Mouse (Mus musculus): ENCODE measurements around the gene Dock3. TPM values are rescaled to one million over a fixed set of nuclear protein-coding genes. Genes with fewer than 3 reads are reported as not detected.
"Not testable (repeated sequence)": the region's sequence is repeated elsewhere in the genome, so short reads cannot be mapped to it uniquely, and the experiment has no call there.

The Dock3 gene
- polyA plus RNA-seq, 1 experiment from 2014 or later: 9.1 TPM

DNA sequence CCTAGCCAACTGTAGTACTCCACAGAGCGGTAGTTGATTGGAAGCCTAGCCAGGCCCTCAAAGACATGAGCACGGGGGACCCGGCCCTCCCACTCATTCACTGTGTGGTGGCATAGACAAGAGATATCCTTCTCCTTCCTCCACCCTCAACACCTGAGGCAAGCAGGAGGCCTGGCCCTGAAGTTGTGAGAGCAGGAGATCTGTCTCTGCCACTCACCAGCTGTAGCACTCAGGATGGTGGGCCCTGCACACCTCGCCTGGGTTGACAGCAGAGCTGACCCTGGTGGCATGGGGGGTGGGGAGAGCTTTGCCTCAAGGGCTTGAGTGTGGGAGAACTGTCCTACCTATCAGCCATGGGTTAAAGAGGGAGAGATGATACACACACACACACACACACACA, 65.9 kb downstream of the Dock3 start:
- ATAC-seq: no peak
- no peaks in the 10 kb centered on the region for H3K9me3 ChIP-seq (replicated peaks; ENCODE audit: control insufficient read depth, low read length)
- H3K27me3 ChIP-seq (replicated peaks; ENCODE audit: control insufficient read depth, insufficient read depth, low read length): no peaks in the 10 kb centered on the region
- no peak overlapping the region for H3K4me3 ChIP-seq (ENCODE audit: low read depth, low read length)
- no peak overlapping the region for H3K27ac ChIP-seq (ENCODE audit: low read depth, low read length)
- H3K4me2 ChIP-seq (ENCODE audit: low read length): no peak overlapping the region
- no peak for DNase-seq (ENCODE audit: low spot score)
- no peaks in the 10 kb centered on the region for H3K36me3 ChIP-seq (ENCODE audit: control insufficient read depth, insufficient read depth, low read length)
- WGBS: 88% methylated on average over 4 of the region's 4 CpGs
- no peaks in the 10 kb centered on the region for H3K4me1 ChIP-seq (ENCODE audit: control insufficient read depth, insufficient read depth, low read length)
- H3K9ac ChIP-seq (ENCODE audit: low read length): no peak overlapping the region

GRCm38 (mm10) chr9:107164825-107165224, 66.9 kb downstream of the Dock3 start:
- Histone ChIP-seq H3K9ac (ENCODE audit: low read length) (no peak overlapping the region), H3K9me3 (replicated peaks; ENCODE audit: control insufficient read depth, low read length) (no peaks in the 10 kb centered on the region), H3K4me3 (ENCODE audit: low read depth, low read length) (no peak overlapping the region), H3K27me3 (replicated peaks; ENCODE audit: control insufficient read depth, insufficient read depth, low read length) (no peaks in the 10 kb centered on the region), H3K36me3 (ENCODE audit: control insufficient read depth, insufficient read depth, low read length) (no peaks in the 10 kb centered on the region), H3K4me2 (ENCODE audit: low read length) (no peak overlapping the region), H3K4me1 (ENCODE audit: control insufficient read depth, insufficient read depth, low read length) (no peaks in the 10 kb centered on the region), H3K27ac (ENCODE audit: low read depth, low read length) (no peak overlapping the region)
- WGBS: 21% methylated on average over 3 of the region's 3 CpGs
- DNase-seq (ENCODE audit: low spot score) (peak; percentile 17), ATAC-seq (no peak)

GRCm38 (mm10) chr9:107156388-107156787, 75.3 kb downstream of the Dock3 start:
- WGBS: 88% methylated on average over 4 of the region's 4 CpGs
- not testable (repeated sequence) for ATAC-seq

DNA sequence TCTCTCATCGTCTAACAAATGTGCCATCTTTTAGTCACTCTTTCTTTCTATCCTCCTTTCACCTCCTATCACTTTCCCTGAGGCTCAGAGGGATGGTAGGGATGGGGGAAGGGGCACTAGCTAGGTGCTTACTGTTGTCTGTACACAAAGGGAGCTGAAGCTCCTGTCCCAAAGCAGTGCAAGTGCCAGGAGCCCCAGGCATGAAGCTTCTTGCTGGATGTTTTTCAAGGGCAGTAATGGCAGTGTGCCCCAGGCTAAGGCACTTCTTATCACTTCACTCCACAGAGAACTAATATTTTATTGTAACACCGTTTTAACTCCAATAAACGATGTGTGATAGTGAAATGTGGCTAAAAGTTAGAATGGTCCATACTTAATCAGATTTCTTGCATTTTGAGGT, 118.9 kb downstream of the Dock3 start:
- no peaks in the 10 kb centered on the region for H3K4me1 ChIP-seq (ENCODE audit: control insufficient read depth, insufficient read depth, low read length)
- DNase-seq (ENCODE audit: low spot score): no peak
- no peak overlapping the region for H3K27ac ChIP-seq (ENCODE audit: low read depth, low read length)
- WGBS: 75% methylated on average over 3 of the region's 3 CpGs
- ATAC-seq: no peak
- no peaks in the 10 kb centered on the region for H3K36me3 ChIP-seq (ENCODE audit: control insufficient read depth, insufficient read depth, low read length)
- H3K9ac ChIP-seq (ENCODE audit: low read length): no peak overlapping the region
- H3K4me2 ChIP-seq (ENCODE audit: low read length): no peak overlapping the region
- no peak overlapping the region for H3K4me3 ChIP-seq (ENCODE audit: low read depth, low read length)
- H3K9me3 ChIP-seq (replicated peaks; ENCODE audit: control insufficient read depth, low read length): no peaks in the 10 kb centered on the region
- H3K27me3 ChIP-seq (replicated peaks; ENCODE audit: control insufficient read depth, insufficient read depth, low read length): no peaks in the 10 kb centered on the region

More at GRCm38 (mm10) chr9:107156388-107156787, 75.3 kb downstream of the Dock3 start:
- not testable (repeated sequence) for H3K9ac ChIP-seq (ENCODE audit: low read length); H3K4me2 ChIP-seq (ENCODE audit: low read length); H3K4me3 ChIP-seq (ENCODE audit: low read depth, low read length); H3K36me3 ChIP-seq (ENCODE audit: control insufficient read depth, insufficient read depth, low read length); H3K27me3 ChIP-seq (replicated peaks; ENCODE audit: control insufficient read depth, insufficient read depth, low read length); H3K4me1 ChIP-seq (ENCODE audit: control insufficient read depth, insufficient read depth, low read length); DNase-seq (ENCODE audit: low spot score); H3K9me3 ChIP-seq (replicated peaks; ENCODE audit: control insufficient read depth, low read length); H3K27ac ChIP-seq (ENCODE audit: low read depth, low read length)

- Histone ChIP-seq H3K9me3 (replicated peaks; ENCODE audit: control insufficient read depth, low read length) (no peaks in the 10 kb centered on the region), H3K27ac (ENCODE audit: low read depth, low read length) (no peak overlapping the region), H3K9ac (ENCODE audit: low read length) (no peak overlapping the region), H3K4me2 (ENCODE audit: low read length) (no peak overlapping the region), H3K4me3 (ENCODE audit: low read depth, low read length) (no peak overlapping the region), H3K27me3 (replicated peaks; ENCODE audit: control insufficient read depth, insufficient read depth, low read length) (no peaks in the 10 kb centered on the region), H3K4me1 (ENCODE audit: control insufficient read depth, insufficient read depth, low read length) (no peaks in the 10 kb centered on the region), H3K36me3 (ENCODE audit: control insufficient read depth, insufficient read depth, low read length) (no peaks in the 10 kb centered on the region)
- no peak for DNase-seq (ENCODE audit: low spot score)
- WGBS: 70% methylated on average over 2 of the region's 2 CpGs
- no peak for ATAC-seq
Measured at GRCm38 (mm10) chr9:107112056-107112455, 119.7 kb downstream of the Dock3 start.

DNA sequence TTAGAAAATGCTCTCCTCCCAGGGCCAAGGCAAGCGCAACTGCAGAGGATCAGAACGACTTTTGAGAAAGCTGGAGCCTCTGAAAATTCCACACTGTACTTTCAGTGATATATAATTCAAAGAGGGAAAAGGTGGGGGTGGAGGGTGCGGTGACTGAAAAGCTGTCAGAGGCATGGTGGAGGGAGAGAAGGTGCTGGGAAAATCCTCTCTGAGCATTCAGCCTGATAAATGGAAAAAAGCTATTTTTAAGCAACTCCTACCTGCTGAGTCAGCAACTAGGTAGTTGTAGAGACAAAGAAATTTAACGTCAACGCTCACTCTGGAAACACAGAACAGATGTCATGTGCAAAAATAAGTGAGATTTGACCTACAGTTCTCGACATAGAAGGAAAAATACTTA, 132.2 kb downstream of the Dock3 start:
- H3K27me3 ChIP-seq (replicated peaks; ENCODE audit: control insufficient read depth, insufficient read depth, low read length): no peaks in the 10 kb centered on the region
- no peaks in the 10 kb centered on the region for H3K4me1 ChIP-seq (ENCODE audit: control insufficient read depth, insufficient read depth, low read length)
- no peaks in the 10 kb centered on the region for H3K9me3 ChIP-seq (replicated peaks; ENCODE audit: control insufficient read depth, low read length)
- no peak overlapping the region for H3K27ac ChIP-seq (ENCODE audit: low read depth, low read length)
- no peak overlapping the region for H3K4me3 ChIP-seq (ENCODE audit: low read depth, low read length)
- H3K36me3 ChIP-seq (ENCODE audit: control insufficient read depth, insufficient read depth, low read length): no peaks in the 10 kb centered on the region
- ATAC-seq (no peak), DNase-seq (ENCODE audit: low spot score) (no peak)
- 85% methylated on average over 6 of the region's 6 CpGs for WGBS
- H3K4me2 ChIP-seq (ENCODE audit: low read length): no peak overlapping the region
- no peak overlapping the region for H3K9ac ChIP-seq (ENCODE audit: low read length)

GRCm38 (mm10) chr9:107089451-107089850, 142.3 kb downstream of the Dock3 start:
- not testable (repeated sequence) for H3K27me3 ChIP-seq (replicated peaks; ENCODE audit: control insufficient read depth, insufficient read depth, low read length); H3K36me3 ChIP-seq (ENCODE audit: control insufficient read depth, insufficient read depth, low read length); H3K4me3 ChIP-seq (ENCODE audit: low read depth, low read length); H3K9ac ChIP-seq (ENCODE audit: low read length); ATAC-seq; H3K4me2 ChIP-seq (ENCODE audit: low read length); H3K27ac ChIP-seq (ENCODE audit: low read depth, low read length); H3K9me3 ChIP-seq (replicated peaks; ENCODE audit: control insufficient read depth, low read length); H3K4me1 ChIP-seq (ENCODE audit: control insufficient read depth, insufficient read depth, low read length); DNase-seq (ENCODE audit: low spot score)
- 72% methylated on average over 17 of the region's 17 CpGs for WGBS

- peak; percentile 39 for DNase-seq (ENCODE audit: low spot score)
- WGBS: 72% methylated on average over 2 of the region's 2 CpGs
- Histone ChIP-seq H3K36me3 (ENCODE audit: control insufficient read depth, insufficient read depth, low read length) (no peaks in the 10 kb centered on the region), H3K4me3 (ENCODE audit: low read depth, low read length) (no peak overlapping the region), H3K9ac (ENCODE audit: low read length) (no peak overlapping the region), H3K4me1 (ENCODE audit: control insufficient read depth, insufficient read depth, low read length) (no peaks in the 10 kb centered on the region), H3K27me3 (replicated peaks; ENCODE audit: control insufficient read depth, insufficient read depth, low read length) (no peaks in the 10 kb centered on the region), H3K27ac (ENCODE audit: low read depth, low read length) (no peak overlapping the region), H3K9me3 (replicated peaks; ENCODE audit: control insufficient read depth, low read length) (no peaks in the 10 kb centered on the region), H3K4me2 (ENCODE audit: low read length) (no peak overlapping the region)
- no peak; the same call in 1 of the 2 replicates for ATAC-seq
Measured at GRCm38 (mm10) chr9:107087531-107087930, 144.2 kb downstream of the Dock3 start.

DNA sequence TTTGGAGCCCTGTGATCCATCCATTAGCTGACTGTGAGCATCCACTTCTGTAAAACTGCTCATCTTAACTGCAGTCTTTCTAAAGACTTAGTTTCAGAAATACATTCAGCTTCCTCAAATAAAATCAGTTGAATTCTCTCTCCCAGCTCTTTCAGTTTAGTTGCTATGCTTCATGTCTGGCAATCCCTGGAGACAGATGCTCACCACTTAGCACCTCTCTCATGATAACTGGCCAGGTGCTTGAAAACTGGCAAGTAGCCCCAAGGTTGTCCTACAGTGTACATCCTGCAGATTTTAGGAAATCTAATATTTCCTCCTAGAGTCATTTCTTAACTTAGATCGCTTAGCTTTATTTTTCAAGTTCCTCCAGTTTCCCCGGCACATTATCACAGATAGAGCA, 193.8 kb downstream of the Dock3 start:
- DNase-seq (ENCODE audit: low spot score): no peak
- Histone ChIP-seq H3K4me3 (ENCODE audit: low read depth, low read length) (no peak overlapping the region), H3K9me3 (replicated peaks; ENCODE audit: control insufficient read depth, low read length) (no peaks in the 10 kb centered on the region), H3K4me1 (ENCODE audit: control insufficient read depth, insufficient read depth, low read length) (no peaks in the 10 kb centered on the region), H3K36me3 (ENCODE audit: control insufficient read depth, insufficient read depth, low read length) (no peaks in the 10 kb centered on the region), H3K4me2 (ENCODE audit: low read length) (no peak overlapping the region), H3K27ac (ENCODE audit: low read depth, low read length) (no peak overlapping the region), H3K27me3 (replicated peaks; ENCODE audit: control insufficient read depth, insufficient read depth, low read length) (no peaks in the 10 kb centered on the region), H3K9ac (ENCODE audit: low read length) (no peak overlapping the region)
- 97% methylated on average over 2 of the region's 2 CpGs for WGBS
- no peak for ATAC-seq

Data from forebrain, embryonic 14.5 days (tissue).